Mouse (Mus musculus) CH12.LX (cell line): ENCODE measurements around the gene Fam178b.
"Not testable (repeated sequence)": the region's sequence is repeated elsewhere in the genome, so short reads cannot be mapped to it uniquely, and the experiment has no call there.

Experiments used
- HCFC1 ChIP-seq: IDR thresholded peaks from 2 replicates; pipeline ENCODE4 v1.6.1; 2012; ENCODE audit warnings: low read depth, mild to moderate bottlenecking, inconsistent platforms, low read length, improper control_type of control experiment
- USF1 ChIP-seq: IDR thresholded peaks from 2 replicates; pipeline ENCODE4 v1.6.1; 2014; ENCODE audit warnings: low read depth, mild to moderate bottlenecking, inconsistent platforms, low read length, improper control_type of control experiment

DNA sequence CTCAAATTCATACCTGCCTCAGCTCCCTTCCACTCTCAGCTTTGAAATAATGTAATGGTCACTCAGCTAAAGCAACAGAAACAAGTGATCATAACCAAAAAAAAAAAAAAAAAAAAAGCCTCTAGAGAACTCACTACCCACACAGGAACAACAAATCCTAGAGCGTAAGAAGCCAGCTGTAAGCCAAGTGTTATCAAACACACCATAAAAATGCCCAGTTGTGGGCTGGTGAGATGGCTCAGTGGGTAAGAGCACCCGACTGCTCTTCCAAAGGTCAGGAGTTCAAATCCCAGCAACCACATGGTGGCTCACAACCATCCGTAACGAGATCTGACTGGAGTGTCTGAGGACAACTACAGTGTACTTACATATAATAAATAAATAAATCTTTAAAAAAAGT, 15.0 kb downstream of the Fam178b start:
- TF ChIP-seq USF1, HCFC1: not testable (repeated sequence)
